Mouse (Mus musculus) heart, embryonic 16.5 days (tissue): ENCODE measurements around the gene Klhl31. TPM values are rescaled to one million over a fixed set of nuclear protein-coding genes. Genes with fewer than 3 reads are reported as not detected.

Experiments
- ATAC-seq: fragments of 200-750 bp; cut with Nextera tagmentation; replicated peaks from 2 replicates; pipeline ENCODE4 v1.8.0; 2017; ENCODE audit warnings: moderate number of reproducible peaks; ENCODE audit not compliant: insufficient read depth, low FRiP score; ENCODE audit errors: extremely low read depth
- H3K27ac ChIP-seq: fragments of 300-500 bp; sonication (generic); 2 replicates; pipeline ENCODE4 v1.5.1; 2014; ENCODE audit warnings: mild to moderate bottlenecking, low read length, control low read depth, moderate library complexity
- H3K27me3 ChIP-seq: fragments of 300-500 bp; sonication (generic); 2 replicates; pipeline ENCODE4 v1.6.1; 2014; ENCODE audit warnings: low read length, mixed read lengths; ENCODE audit not compliant: control insufficient read depth, insufficient read depth
- H3K36me3 ChIP-seq: fragments of 300-500 bp; sonication (generic); 2 replicates; pipeline ENCODE4 v1.6.1; 2014; ENCODE audit not compliant: control insufficient read depth, insufficient read depth
- H3K4me1 ChIP-seq: fragments of 300-500 bp; sonication (generic); 2 replicates; pipeline ENCODE4 v1.6.1; 2014; ENCODE audit warnings: low read length, mixed read lengths; ENCODE audit not compliant: control insufficient read depth, insufficient read depth
- H3K4me2 ChIP-seq: fragments of 300-500 bp; sonication (generic); 2 replicates; pipeline ENCODE4 v1.6.1; 2014; ENCODE audit warnings: low read depth, mild to moderate bottlenecking, control low read depth, low read length
- H3K4me3 ChIP-seq: fragments of 300-500 bp; sonication (generic); 2 replicates; pipeline ENCODE4 v1.5.1; 2014; ENCODE audit warnings: mild to moderate bottlenecking, control low read depth, low read length
- H3K9ac ChIP-seq: fragments of 300-500 bp; sonication (generic); 2 replicates; pipeline ENCODE4 v1.6.1; 2014; ENCODE audit warnings: low read length, control low read depth
- H3K9me3 ChIP-seq: fragments of 300-500 bp; sonication (generic); replicated peaks from 2 replicates; pipeline ENCODE4 v1.6.1; 2016; ENCODE audit warnings: low read length; ENCODE audit not compliant: control insufficient read depth
- WGBS: fragments of 180-500 bp; shearing (Covaris S2); extraction: QIAGEN DNeasy Blood & Tissue Kit; methylation state at CpG from one replicate; pipeline ENCODE4 v1.1.7; 2014; 5-methylcytosine and 5-hydroxymethylcytosine counted together
- polyA plus RNA-seq: library from polyadenylated mRNA; unstranded; fragments of >200 nt; fragmentation: Nextera tagmentation; extraction: Ambion mirVana; gene quantifications from 2 replicates; pipeline ENCODE4 v1.2.1, GENCODE M21; 2015

Gene Klhl31
- polyA plus RNA-seq, 1 experiment from 2014 or later = 59.9 TPM

GRCm38 (mm10) chr9:77602302-77603266, 33.7 kb upstream of the Klhl31 start:
- Histone ChIP-seq H3K9ac (no peak overlapping the region), H3K4me3 (no peak overlapping the region), H3K4me1 (no peaks in the 10 kb centered on the region), H3K27ac (no peak overlapping the region), H3K27me3 (no peaks in the 10 kb centered on the region), H3K36me3 (no peaks in the 10 kb centered on the region), H3K9me3 (no peaks in the 10 kb centered on the region), H3K4me2 (no peak overlapping the region)
- 87% methylated on average over 10 of the region's 10 CpGs for WGBS
- ATAC-seq = no peak

GRCm38 (mm10) chr9:77603965-77604509, 32.3 kb upstream of the Klhl31 start:
- H3K4me3 ChIP-seq = no peak overlapping the region
- H3K4me1 ChIP-seq = no peaks in the 10 kb centered on the region
- H3K36me3 ChIP-seq = no peaks in the 10 kb centered on the region
- H3K9me3 ChIP-seq = no peaks in the 10 kb centered on the region
- no peaks in the 10 kb centered on the region for H3K27me3 ChIP-seq
- no peak overlapping the region for H3K4me2 ChIP-seq
- H3K27ac ChIP-seq = no peak overlapping the region
- WGBS = 80% methylated on average over 1 of the region's 1 CpGs
- no peak for ATAC-seq
- H3K9ac ChIP-seq = no peak overlapping the region

GRCm38 (mm10) chr9:77607295-77607694, 29.0 kb upstream of the Klhl31 start:
- Histone ChIP-seq H3K4me1 (no peaks in the 10 kb centered on the region), H3K9me3 (no peaks in the 10 kb centered on the region), H3K27me3 (no peaks in the 10 kb centered on the region), H3K36me3 (no peaks in the 10 kb centered on the region), H3K4me2 (no peak overlapping the region), H3K4me3 (no peak overlapping the region), H3K27ac (no peak overlapping the region), H3K9ac (no peak overlapping the region)
- 70% methylated on average over 6 of the region's 6 CpGs for WGBS
- ATAC-seq = no peak

GRCm38 (mm10) chr9:77607840-77608239, 28.5 kb upstream of the Klhl31 start:
- no peak for ATAC-seq

GRCm38 (mm10) chr9:77610811-77611210, 25.5 kb upstream of the Klhl31 start:
- Histone ChIP-seq H3K9ac (no peak overlapping the region), H3K27me3 (no peaks in the 10 kb centered on the region), H3K4me3 (no peak overlapping the region), H3K4me1 (no peaks in the 10 kb centered on the region), H3K36me3 (no peaks in the 10 kb centered on the region), H3K9me3 (peaks cover 4% of the 10 kb centered on the region), H3K4me2 (no peak overlapping the region), H3K27ac (no peak overlapping the region)
- ATAC-seq = no peak

More at GRCm38 (mm10) chr9:77607840-77608239, 28.5 kb upstream of the Klhl31 start:
- Histone ChIP-seq H3K4me3 (no peak overlapping the region), H3K9ac (no peak overlapping the region), H3K27me3 (no peaks in the 10 kb centered on the region), H3K4me1 (no peaks in the 10 kb centered on the region), H3K36me3 (no peaks in the 10 kb centered on the region), H3K4me2 (no peak overlapping the region), H3K27ac (no peak overlapping the region), H3K9me3 (no peaks in the 10 kb centered on the region)
- WGBS = 26% methylated on average over 5 of the region's 7 CpGs

- 76% methylated on average over 4 of the region's 4 CpGs for WGBS
- ATAC-seq = no peak
- peaks cover 4% of the 10 kb centered on the region for H3K9me3 ChIP-seq
- no peak overlapping the region for H3K9ac ChIP-seq
- H3K4me1 ChIP-seq = peaks cover 4% of the 10 kb centered on the region; the same call in 1 of the 2 replicates
- no peak overlapping the region for H3K4me2 ChIP-seq
- H3K27ac ChIP-seq = no peak overlapping the region
- H3K4me3 ChIP-seq = no peak overlapping the region
- no peaks in the 10 kb centered on the region for H3K27me3 ChIP-seq
- H3K36me3 ChIP-seq = no peaks in the 10 kb centered on the region
Measured at GRCm38 (mm10) chr9:77612349-77612748, 24.0 kb upstream of the Klhl31 start.

- ATAC-seq = 0 out of 2 replicates have a peak, but pooled peaks have one; percentile 58
- H3K36me3 ChIP-seq = no peaks in the 10 kb centered on the region
- H3K9ac ChIP-seq = no peak overlapping the region
- no peak overlapping the region for H3K4me2 ChIP-seq
- H3K27me3 ChIP-seq = no peaks in the 10 kb centered on the region
- 52% methylated on average over 4 of the region's 4 CpGs for WGBS
- peaks cover 15% of the 10 kb centered on the region for H3K4me1 ChIP-seq
- peaks cover 7% of the 10 kb centered on the region for H3K9me3 ChIP-seq
- H3K27ac ChIP-seq = peak overlapping the region; percentile 54
- H3K4me3 ChIP-seq = no peak overlapping the region
Measured at GRCm38 (mm10) chr9:77615868-77616267, 20.4 kb upstream of the Klhl31 start.

GRCm38 (mm10) chr9:77616796-77617195, 19.5 kb upstream of the Klhl31 start:
- ATAC-seq = no peak
- WGBS = 67% methylated on average over 4 of the region's 4 CpGs
- no peak overlapping the region for H3K27ac ChIP-seq
- H3K9ac ChIP-seq = no peak overlapping the region
- no peaks in the 10 kb centered on the region for H3K27me3 ChIP-seq
- peaks cover 15% of the 10 kb centered on the region for H3K4me1 ChIP-seq
- H3K4me2 ChIP-seq = no peak overlapping the region
- H3K36me3 ChIP-seq = no peaks in the 10 kb centered on the region
- peaks cover 7% of the 10 kb centered on the region for H3K9me3 ChIP-seq
- H3K4me3 ChIP-seq = no peak overlapping the region

GRCm38 (mm10) chr9:77617751-77618150, 18.5 kb upstream of the Klhl31 start:
- peak overlapping the region; percentile 19; the same call in 1 of the 2 replicates for H3K27ac ChIP-seq
- peak; percentile 65; the same call in 1 of the 2 replicates for ATAC-seq

More at GRCm38 (mm10) chr9:77617751-77618150, 18.5 kb upstream of the Klhl31 start:
- no peaks in the 10 kb centered on the region for H3K36me3 ChIP-seq
- peaks cover 7% of the 10 kb centered on the region for H3K9me3 ChIP-seq
- H3K27me3 ChIP-seq = no peaks in the 10 kb centered on the region
- H3K9ac ChIP-seq = no peak overlapping the region
- no peak overlapping the region for H3K4me3 ChIP-seq
- 40% methylated on average over 6 of the region's 6 CpGs for WGBS
- H3K4me1 ChIP-seq = peaks cover 16% of the 10 kb centered on the region
- no peak overlapping the region for H3K4me2 ChIP-seq
